Mouse (Mus musculus): ENCODE measurements around the gene Zc3h12d. TPM values are rescaled to one million over a fixed set of nuclear protein-coding genes. Genes with fewer than 3 reads are reported as not detected.

Zc3h12d gene
- total RNA-seq, 2 experiments from 2014 or later, result 0.07 TPM; not detected in 1

GRCm38 (mm10) chr10:7838874-7839421 lies 6.7 kb downstream of the Zc3h12d start:
- DNase-seq (ENCODE audit: low spot score in 2 of 2), result no peak

- DNase-seq (ENCODE audit: low spot score in 2 of 2), result no peak
Measured at GRCm38 (mm10) chr10:7839551-7840352, 7.5 kb downstream of the Zc3h12d start.

DNA sequence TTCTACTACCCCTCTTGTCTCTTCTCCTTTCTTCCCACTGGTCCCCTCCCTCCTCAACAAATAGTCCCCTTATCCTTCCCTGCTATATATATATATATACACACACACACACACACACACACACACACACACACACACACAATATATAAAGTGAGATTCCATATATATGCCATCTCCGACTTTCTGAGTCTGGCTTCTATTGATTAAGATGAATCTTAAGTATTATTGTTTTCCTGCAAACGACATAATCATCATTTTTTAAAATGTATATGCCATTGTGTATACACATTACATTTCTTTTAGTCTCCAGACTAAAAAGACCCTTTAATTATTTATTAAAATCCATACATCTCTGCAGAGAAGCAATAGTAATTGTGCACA lies 8.1 kb downstream of the Zc3h12d start:
- no peak for DNase-seq (ENCODE audit: low spot score in 2 of 2)

- no peak for DNase-seq (ENCODE audit: low spot score in 2 of 2)
Measured at GRCm38 (mm10) chr10:7840785-7841184, 8.5 kb downstream of the Zc3h12d start.

DNA sequence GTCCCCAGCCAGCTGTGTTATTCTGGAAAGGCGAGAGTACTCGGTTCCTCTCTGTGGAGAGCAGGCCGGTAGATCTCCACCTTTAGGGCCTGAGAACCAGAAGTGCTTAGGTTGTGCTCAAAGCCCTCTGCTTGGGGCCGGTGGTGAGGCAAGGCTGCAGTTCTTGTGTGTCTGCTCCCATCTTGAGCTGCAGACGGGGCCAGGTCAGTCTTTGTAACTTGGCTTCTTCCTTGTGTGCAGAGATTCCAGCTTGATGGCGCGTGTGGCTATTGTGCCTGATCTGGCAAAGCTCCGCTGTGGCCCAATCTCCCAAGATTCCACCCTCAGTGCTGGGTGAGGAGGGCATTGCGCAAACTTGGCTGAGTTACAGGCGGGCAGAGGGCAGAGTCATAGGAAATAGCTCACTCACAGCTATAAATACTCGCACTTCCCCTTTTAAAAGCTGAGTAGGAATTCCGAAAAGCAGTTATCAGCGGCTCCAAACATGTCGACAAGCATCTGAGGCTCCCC lies 9.4 kb downstream of the Zc3h12d start:
- DNase-seq (ENCODE audit: low spot score in 2 of 2), result peak in 1 of 2 experiments; percentile 37

DNA sequence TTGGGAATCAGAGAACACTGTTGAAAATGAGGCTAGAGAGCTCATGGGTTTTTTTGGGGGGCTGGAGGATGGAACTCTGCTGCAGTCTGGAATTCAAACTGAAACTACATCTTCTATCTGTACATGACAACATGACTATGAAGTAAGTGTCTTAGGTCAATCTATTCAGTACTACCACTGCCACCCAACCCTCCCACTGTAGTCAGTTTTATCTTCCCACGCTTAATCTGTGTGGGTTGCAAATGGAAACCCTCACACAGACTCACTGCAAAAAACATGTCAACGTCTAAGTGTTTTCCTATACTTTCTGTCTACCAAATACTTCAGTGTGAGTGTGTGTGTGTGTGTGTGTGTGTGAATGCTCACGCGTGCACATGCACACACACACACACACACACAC lies 10.9 kb downstream of the Zc3h12d start:
- no peak for DNase-seq (ENCODE audit: low spot score in 2 of 2)

DNA sequence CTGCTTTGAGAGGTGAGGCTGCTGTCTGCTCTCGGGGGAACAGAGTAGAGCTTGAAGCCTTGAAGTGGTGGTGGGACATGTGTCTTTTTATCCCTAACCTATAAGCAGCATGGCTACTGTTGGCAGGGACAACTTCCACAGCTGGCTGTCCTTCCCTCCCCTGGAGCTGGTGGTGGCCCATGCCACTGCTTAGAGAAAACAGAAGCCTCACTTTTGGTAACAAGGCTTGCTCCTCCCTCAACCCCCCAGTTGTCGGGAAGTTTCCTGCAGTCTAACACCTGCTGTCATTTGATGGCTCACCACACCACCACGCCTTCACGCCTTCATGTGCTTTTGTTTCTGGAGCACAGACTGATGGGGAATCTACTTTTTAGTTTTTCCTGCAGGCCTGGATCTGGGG lies 11.9 kb downstream of the Zc3h12d start:
- no peak for DNase-seq (ENCODE audit: low spot score in 2 of 2)

GRCm38 (mm10) chr10:7845136-7845535 lies 12.9 kb downstream of the Zc3h12d start:
- DNase-seq (ENCODE audit: low spot score in 2 of 2), result no peak

GRCm38 (mm10) chr10:7845991-7846390 lies 13.7 kb downstream of the Zc3h12d start:
- DNase-seq (ENCODE audit: low spot score in 2 of 2), result no peak

DNA sequence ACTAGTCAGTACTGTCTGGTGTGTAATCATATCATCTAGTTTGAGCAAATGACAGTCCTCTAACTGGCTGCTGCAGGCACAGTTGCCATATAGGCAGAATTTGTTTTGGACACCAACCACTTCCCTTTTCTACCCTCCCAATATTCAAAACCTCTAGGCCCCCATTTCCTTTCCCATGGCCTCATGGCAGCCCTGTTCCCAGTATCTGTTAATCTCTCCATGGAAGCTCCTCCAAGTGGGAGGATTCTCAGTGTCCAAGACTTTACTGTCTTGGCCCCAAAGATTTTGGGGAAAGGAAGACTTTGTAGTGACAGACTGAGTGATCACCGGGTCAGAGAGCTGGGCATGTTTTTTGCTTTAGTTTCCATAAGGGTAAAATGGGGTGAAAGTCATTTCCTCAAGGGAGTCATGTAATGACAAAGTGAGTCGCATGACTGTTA lies 14.9 kb downstream of the Zc3h12d start:
- no peak for DNase-seq (ENCODE audit: low spot score in 2 of 2)

DNA sequence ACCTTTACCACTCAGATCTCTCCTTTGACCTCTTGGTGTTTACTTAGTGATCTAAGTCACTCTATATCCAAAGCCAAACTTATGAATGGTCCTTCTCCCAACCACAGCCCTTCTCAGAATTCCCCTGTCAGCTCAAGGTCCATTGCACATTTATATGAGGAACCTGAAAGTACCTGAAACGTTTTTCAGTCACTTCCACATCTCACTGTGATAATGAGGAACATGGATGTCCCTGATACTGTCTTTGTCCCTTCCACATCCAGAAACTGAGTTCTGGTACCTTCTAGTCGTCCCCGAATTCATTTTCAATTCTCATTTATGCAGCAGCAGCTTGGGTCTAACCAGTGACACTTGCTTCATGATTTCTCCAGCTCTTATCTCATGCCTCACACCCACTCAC lies 19.6 kb downstream of the Zc3h12d start:
- no peak for DNase-seq (ENCODE audit: low spot score in 2 of 2)

GRCm38 (mm10) chr10:7860494-7860893 lies 28.2 kb downstream of the Zc3h12d start:
- DNase-seq (ENCODE audit: low spot score in 2 of 2), result no peak

DNA sequence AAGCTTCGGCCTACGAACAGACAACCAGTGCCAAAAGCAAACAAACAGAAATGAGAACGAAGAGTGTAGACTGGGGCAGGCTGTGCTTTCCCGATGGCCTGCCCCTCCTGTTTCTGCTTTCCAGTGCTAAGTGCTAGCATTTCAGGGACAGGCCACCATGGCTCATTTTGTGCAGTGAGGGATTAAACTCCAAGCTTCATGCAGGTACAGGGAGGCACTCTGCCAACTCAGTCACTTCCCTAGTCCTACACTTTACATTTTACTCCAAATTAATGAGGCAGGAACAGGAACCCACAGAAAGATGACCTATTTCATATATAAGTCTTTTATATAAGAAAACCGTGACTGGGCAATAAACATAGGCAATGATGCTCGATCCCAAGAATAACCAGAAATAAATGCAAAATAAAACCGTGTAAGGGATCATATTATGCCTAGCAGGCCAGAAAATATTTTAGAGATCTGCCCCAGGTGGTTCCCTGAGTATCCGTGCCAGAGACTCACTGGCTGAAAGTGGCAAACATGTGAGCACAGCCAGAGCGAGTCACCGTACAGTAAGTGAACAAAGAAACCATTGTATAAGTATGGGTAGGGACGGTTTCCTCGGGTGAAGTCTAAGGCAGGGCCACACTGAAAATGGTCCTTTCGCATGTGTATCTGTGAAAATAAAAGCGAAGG lies 29.1 kb downstream of the Zc3h12d start:
- no peak for DNase-seq (ENCODE audit: low spot score in 2 of 2)

DNA sequence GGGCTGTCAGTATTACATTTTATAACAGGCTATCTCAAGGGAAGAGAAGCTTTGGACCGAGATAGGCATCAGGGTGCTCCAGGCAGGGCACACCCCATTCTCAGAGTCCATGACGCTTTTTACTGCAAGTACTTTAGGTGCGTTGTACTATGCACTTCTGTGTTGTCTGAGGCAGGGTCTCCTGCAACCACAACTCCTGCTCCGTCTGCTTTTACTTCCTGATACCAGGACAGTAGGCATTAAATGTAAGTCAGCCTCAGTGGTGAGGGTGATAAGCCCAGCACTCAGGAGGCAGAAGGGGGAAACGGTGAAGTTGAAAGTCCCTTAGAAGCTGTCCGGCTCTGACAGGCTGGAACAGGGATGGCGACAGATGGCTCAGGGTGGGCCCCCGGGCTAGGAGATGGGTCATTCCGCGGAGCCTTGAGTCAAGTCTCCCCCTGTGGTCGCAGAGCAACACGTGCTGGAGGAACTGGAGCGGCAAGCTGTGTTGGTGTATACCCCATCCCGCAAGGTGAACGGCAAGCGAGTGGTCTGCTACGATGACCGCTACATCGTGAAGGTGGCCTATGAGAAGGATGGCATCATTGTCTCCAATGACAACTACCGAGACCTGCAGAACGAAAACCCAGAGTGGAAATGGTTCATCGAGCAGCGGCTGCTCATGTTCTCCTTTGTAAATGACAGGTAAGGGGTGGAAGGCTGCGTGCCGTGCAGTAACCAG lies 29.8 kb downstream of the Zc3h12d start:
- no peak for DNase-seq (ENCODE audit: low spot score in 2 of 2)

- DNase-seq (ENCODE audit: low spot score in 2 of 2), result no peak
Measured at GRCm38 (mm10) chr10:7863411-7863810, 31.1 kb downstream of the Zc3h12d start.

GRCm38 (mm10) chr10:7864184-7864583 lies 31.9 kb downstream of the Zc3h12d start:
- no peak for DNase-seq (ENCODE audit: low spot score in 2 of 2)

- DNase-seq (ENCODE audit: low spot score in 2 of 2), result no peak
Measured at GRCm38 (mm10) chr10:7864806-7865205, 32.5 kb downstream of the Zc3h12d start.

DNA sequence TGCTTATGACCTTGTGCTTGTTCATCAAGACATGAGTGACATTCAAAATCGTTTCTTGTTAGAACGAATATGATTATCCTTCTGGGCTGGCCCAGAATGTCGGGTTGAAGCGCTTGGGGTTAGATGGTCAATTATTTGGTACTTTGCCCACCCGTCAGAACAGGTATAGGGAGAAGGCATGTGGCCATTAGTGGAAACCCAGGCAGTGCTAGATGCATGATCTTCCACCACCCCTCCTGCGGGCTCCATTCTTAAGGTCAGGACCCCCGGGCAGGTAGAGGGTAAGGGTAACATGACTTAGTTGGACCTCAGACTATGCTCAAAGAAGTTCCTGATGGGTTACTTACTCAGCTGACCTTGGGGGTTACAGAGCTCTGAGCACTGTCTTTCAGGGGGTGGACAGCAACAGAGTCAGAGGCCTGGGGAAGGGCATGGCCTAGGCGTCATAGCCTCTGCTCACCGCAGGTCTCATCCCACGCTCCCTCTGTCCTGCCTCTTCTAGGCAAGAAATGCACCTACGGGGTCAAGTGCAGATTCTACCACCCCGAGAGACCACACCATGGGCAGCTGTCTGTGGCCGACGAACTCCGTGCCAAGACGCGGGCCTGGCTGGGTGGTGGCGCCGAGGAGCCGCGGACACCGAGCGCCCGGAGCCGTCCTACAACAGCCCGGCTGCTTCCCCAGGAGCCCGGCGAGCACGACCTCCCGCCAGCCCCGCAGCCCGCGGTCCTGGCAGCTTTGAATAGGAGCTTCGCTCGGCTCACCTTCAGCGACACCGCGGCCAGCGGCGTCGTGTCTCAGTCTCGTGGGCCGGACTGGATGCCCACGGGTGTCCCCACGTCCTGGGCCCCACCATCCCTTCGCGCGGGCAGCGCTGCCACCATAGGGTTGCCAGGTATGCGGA lies 34.7 kb downstream of the Zc3h12d start:
- DNase-seq (ENCODE audit: low spot score in 2 of 2), result no peak

- DNase-seq (ENCODE audit: low spot score in 2 of 2), result no peak
Measured at GRCm38 (mm10) chr10:7867666-7868030, 35.4 kb downstream of the Zc3h12d start.

DNA sequence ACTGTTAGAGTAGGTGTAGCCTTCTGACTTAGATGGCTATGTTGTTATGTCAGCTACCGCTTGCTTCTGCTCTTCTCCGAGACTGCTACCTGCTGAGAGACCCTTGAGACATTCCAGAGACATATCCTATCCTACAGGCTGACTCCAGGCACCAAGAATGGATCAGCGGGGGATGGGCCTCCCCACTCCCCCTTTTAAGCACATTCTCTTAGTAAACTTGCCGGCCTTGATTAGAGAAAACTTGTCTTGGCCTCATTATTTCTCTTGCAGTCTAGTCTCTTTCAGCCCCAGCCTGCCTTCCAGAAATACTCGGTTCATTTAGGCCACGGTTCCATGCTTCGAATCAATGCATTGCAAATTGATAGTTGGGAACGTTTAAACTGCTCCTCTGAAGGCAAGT lies 37.5 kb downstream of the Zc3h12d start:
- no peak for DNase-seq (ENCODE audit: low spot score in 2 of 2)
